Mouse (Mus musculus) myocyte (in vitro differentiated cells): ENCODE measurements around the gene Krt7.

Source experiments
- CEBPB ChIP-seq: IDR thresholded peaks from 2 replicates; pipeline ENCODE4 v1.6.1; 2011; ENCODE audit warnings: mild to moderate bottlenecking, moderate library complexity; ENCODE audit not compliant: poor library complexity, insufficient read depth, severe bottlenecking
- E2F4 ChIP-seq: IDR thresholded peaks from one replicate; pipeline ENCODE4 v1.6.1; 2011; ENCODE audit warnings: mild to moderate bottlenecking, control low read depth, moderate library complexity; ENCODE audit not compliant: insufficient read depth
- MYOG ChIP-seq, 3 experiments: IDR thresholded peaks; one replicate each; pipeline ENCODE4 v1.6.1; 2011; ENCODE audit warnings: control low read depth in 2 of 3, low read depth in 2 of 3, mild to moderate bottlenecking in 2 of 3; ENCODE audit not compliant: insufficient read length in 2 of 3, control insufficient read depth in 1 of 3, insufficient read depth in 1 of 3
- POLR2A ChIP-seq: IDR thresholded peaks from one replicate; pipeline ENCODE4 v1.6.1; 2011; ENCODE audit warnings: low read depth, mild to moderate bottlenecking, control low read depth, moderate library complexity; ENCODE audit not compliant: insufficient read length
- POLR2AphosphoS2 ChIP-seq: IDR thresholded peaks from one replicate; pipeline ENCODE4 v1.6.1; 2011; ENCODE audit warnings: low read depth, control low read depth; ENCODE audit not compliant: insufficient read length
- SRF ChIP-seq: IDR thresholded peaks from one replicate; pipeline ENCODE4 v1.6.1; 2011; ENCODE audit warnings: low read depth; ENCODE audit not compliant: control insufficient read depth, insufficient read length
- TCF12 ChIP-seq: IDR thresholded peaks from one replicate; pipeline ENCODE4 v1.6.1; 2011; ENCODE audit warnings: mild to moderate bottlenecking, control low read depth; ENCODE audit not compliant: poor library complexity, insufficient read depth, severe bottlenecking
- USF1 ChIP-seq: IDR thresholded peaks from one replicate; pipeline ENCODE4 v1.6.1; 2011; ENCODE audit warnings: low read depth, mild to moderate bottlenecking, control low read depth, moderate library complexity

- TF ChIP-seq POLR2A (no peak), CEBPB (no peak), E2F4 (no peak), POLR2AphosphoS2 (no peak), TCF12 (no peak), USF1 (no peak), MYOG (IDR thresholded peaks at IDR 0.05; ENCODE audit: control insufficient read depth in 1 of 3, insufficient read depth in 1 of 3, insufficient read length in 2 of 3, low read depth in 2 of 3) (no peak), SRF (no peak)
Measured at GRCm38 (mm10) chr15:101459283-101459682, 48.4 kb downstream of the Krt7 start.
